Mouse (Mus musculus): Measurements from ENCODE around the gene Slf2.

- TF ChIP-seq CTCF (IDR thresholded peaks at IDR 0.05; ENCODE audit: borderline replicate concordance, extremely low read depth, insufficient read depth, insufficient read length) (no peak), POLR2A (IDR thresholded peaks at IDR 0.05; ENCODE audit: borderline replicate concordance, extremely low read depth, insufficient read depth, insufficient read length, poor library complexity, severe bottlenecking) (peak; percentile 66)
Measured at GRCm38 (mm10) chr19:45017909-45018308, 87.0 kb downstream of the Slf2 start.
